Mouse (Mus musculus): ENCODE results near the gene Chrne.

Chrne gene

DNA sequence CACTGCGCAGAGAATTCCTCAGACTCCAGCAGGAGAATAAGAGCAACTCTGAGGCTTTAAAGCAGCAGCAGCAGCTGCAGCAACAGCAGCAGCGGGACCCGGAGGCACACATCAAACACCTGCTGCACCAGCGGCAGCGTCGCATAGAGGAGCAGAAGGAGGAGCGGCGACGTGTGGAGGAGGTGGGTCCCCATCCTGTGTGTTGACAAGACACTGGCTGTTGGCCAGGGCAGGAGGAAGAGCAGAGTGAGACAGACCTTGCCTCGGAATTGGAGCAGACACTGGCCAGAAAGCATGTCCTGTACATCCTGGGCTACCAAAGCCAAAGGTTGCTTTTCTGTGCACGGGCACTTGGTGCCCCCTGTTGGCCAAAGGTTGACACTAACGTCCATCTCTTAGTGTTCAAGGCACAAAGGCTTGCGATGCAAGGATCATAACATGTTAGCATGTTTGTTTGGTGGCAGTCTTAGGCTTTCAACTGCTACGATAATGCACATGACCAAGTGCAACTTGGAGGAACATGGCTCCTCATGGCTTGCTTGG lies 13.9 kb downstream of the Chrne start:
- in situ Hi-C loops (cut with MboI; ENCODE audit: low pct_unique_long_range_greater_than_20kb in 1 of 2, low sequenced_read_pairs in 2 of 2, unreplicated experiment in 1 of 2) = loop anchor here in 1 of 2 experiments (25.0 kb wide), 1 partner anchor 193 kb away; the partner anchor contains the start of gene Pelp1

DNA sequence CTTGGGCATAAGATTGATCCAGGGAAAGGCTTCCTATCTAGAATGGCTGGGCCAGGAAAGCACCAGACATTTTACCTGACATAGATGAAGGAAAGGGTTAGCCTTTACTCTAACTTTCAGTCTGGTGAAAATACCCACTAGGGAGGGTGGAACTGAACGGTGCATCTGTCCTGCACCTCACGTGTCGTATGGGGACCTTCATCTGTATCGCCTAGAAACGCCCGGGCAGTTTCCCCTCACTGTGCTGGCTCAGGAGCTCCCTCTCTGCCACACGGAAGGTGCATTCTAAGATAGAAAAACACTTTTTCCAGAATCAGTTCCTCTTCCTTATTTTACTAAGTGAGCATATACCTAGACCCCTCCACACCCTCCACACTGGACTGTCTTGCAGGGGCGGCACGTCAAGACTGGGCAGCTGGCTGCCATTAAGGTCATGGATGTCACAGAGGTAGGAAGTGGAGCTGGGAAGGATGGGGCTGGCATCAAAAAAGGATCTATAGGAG lies 20.5 kb downstream of the Chrne start:
- in situ Hi-C loops (cut with MboI; ENCODE audit: low pct_unique_long_range_greater_than_20kb in 1 of 2, low sequenced_read_pairs in 2 of 2, unreplicated experiment in 1 of 2) = no loop called here

DNA sequence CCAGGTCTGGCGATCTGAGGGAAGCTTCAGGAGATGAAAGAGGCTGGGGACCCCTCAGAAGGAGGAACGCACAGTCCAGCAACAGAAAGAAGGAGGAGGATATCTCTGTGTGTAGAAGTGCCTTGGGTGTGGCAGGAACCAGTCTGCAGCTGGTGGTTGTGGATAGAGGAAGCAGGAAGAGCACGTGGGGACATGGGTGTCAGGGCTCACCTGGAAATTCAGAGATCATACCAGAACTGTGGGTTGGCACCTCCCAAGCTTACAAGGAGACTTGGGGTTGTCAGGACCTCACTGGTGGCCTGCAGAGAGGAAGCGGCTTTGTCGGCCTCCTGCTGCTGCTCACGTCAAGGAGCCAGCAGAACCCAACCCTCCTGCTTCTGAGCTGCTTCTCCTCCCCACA lies 21.7 kb downstream of the Chrne start:
- in situ Hi-C loops (cut with MboI; ENCODE audit: low pct_unique_long_range_greater_than_20kb in 1 of 2, low sequenced_read_pairs in 2 of 2, unreplicated experiment in 1 of 2) = no loop called here

DNA sequence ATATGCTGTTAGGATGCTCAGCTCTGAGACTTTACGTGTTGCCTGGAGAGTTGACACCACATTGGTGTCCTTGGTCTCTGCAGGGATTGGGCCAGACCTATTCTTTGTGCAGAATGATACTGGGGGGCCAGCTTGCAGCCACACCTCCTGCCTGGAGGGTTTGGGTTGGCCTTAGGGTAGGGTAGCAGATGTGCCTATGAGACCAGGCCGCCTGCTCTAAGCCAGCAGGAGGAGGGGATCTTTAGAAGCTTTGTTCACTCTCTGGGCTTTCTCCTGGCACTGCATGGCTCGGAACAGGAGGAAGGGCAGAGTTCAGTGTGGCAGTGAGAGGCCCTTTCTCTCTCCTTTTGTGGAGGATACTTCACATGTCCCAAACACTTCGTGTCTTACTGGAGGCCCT lies 22.9 kb downstream of the Chrne start:
- in situ Hi-C loops (cut with MboI; ENCODE audit: low pct_unique_long_range_greater_than_20kb in 1 of 2, low sequenced_read_pairs in 2 of 2, unreplicated experiment in 1 of 2) = no loop called here

DNA sequence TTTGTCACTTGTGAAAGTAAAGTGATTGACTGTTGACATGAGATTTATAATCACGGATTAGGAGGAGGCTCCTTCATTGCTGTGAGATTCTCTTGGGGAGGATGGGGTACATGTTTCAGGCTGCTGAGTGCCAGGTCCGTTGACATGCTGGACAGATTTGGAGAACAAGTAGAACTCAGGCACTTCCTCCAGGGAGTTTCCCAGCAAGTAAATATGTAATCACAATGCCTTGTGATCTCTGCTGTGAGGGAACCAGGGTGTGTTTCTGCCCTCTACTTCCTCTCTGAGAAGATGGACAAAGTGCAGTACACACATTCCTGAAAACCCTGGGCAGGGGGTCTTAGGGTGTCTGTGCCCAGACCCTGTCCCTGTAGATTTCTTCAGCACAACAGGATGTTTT lies 23.4 kb downstream of the Chrne start:
- in situ Hi-C loops (cut with MboI; ENCODE audit: low pct_unique_long_range_greater_than_20kb in 1 of 2, low sequenced_read_pairs in 2 of 2, unreplicated experiment in 1 of 2) = no loop called here

DNA sequence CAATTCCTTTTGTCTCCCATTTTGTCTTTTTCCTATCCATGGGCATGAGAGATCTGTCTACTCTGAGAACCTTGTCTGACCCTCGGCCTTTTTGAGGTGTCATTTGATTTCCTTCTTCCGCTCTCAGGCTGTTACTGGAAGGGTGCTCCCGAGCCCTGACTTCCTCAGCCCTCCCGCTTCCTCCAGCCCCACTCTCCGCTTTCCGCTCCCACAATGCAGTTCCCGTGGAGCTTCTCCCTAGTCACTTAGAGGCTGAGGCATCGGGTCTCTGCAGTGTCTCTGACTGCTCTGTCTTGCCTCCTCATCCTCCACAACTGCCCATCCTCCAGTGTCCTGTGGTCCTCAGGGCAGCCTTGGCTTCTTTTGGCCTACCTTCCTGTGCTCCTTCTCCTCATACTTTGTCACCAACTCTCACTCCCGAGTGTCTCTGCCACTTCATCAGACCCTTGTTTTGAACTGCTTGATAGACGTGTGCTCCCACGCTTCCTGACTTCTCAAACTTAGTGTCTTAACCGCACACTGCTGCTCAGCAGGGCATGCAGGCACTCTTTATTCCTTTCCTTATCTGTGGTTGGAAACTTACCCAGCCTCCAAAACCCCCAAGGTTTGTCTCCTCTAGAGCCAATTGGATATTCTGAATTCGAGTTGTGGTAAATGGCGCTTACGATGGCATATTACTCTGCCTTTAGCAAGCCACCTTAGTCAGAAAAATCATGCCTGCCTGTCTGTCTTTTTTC lies 24.6 kb downstream of the Chrne start:
- in situ Hi-C loops (cut with MboI; ENCODE audit: low pct_unique_long_range_greater_than_20kb in 1 of 2, low sequenced_read_pairs in 2 of 2, unreplicated experiment in 1 of 2) = no loop called here

DNA sequence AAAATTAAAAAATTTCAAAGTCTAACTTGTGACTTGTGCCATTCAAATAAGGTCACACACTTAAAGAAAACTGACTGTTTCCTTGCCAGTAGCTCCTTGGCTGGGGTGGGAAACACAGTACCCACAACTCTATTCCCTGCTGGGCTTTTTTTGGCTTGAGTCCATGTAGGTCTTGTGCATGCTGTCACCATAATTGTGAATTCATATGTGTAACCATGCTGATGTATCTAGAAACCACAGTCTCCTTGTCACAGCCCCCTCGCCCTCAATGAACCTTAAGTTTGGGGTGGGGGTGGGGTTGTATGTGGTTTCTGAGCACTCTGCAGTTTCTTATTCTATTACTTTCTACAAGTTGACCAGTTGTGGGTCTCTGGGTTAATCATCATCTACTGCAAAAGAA lies 27.3 kb downstream of the Chrne start:
- in situ Hi-C loops (cut with MboI; ENCODE audit: low pct_unique_long_range_greater_than_20kb in 1 of 2, low sequenced_read_pairs in 2 of 2, unreplicated experiment in 1 of 2) = no loop called here

DNA sequence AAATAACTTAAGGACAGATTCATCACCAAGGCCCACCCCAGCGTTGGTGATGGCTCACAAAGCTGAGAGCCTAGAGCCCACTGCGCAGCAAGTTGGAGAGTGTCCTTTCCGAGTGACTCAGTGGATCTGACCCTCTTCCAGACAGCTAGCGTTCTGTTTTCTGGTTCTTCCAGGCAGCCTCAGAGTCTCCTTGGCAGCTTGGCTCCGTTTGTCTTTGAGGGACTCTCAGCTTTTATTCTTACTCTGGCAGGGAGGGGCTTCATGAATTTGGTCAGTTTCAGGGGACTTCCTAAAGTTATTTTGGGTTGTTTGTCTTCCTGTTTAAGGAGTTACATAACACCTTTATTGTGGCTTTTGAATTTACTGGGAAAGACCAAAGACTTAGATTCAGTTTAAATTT lies 32.1 kb downstream of the Chrne start:
- in situ Hi-C loops (cut with MboI; ENCODE audit: low pct_unique_long_range_greater_than_20kb in 1 of 2, low sequenced_read_pairs in 2 of 2, unreplicated experiment in 1 of 2) = no loop called here

DNA sequence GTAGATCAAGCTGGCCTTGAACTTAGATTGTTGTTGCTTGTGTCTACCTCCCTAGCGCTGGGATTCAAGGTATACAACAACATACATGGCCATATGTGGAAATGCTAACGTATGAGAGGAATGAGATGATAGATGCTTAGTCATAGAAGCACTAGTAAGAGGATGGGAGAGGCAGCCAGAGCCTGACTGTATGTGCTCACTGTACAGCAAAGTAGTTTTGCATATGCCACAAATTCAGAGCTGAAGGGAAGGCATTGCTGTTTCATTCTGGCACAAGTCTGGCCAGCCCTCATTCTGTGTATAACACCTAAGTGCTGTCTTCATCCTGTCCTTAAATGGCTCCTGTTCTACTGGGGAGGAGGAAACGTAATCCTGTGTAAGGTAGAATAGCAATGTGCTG lies 32.8 kb downstream of the Chrne start:
- in situ Hi-C loops (cut with MboI; ENCODE audit: low pct_unique_long_range_greater_than_20kb in 1 of 2, low sequenced_read_pairs in 2 of 2, unreplicated experiment in 1 of 2) = no loop called here

DNA sequence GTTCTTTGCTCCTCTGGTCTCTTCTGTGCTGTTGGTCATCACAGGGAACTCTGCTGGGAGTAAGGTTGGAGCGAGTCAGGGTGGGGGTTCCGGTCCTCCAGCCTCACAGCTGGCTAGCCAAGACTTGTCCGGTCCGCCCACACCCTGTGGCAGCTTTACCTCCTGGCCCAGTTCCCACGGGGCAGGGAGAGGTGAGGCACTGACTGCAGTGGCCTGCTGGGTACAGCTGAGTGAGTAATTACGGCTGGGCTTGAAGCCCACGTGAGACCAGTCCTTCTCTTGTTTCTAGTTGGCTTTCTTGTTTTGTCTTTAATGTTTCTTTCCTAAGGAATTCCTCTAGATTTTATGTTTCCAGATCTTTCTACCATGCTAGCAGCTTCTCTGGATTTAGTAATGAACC lies 33.6 kb downstream of the Chrne start:
- in situ Hi-C loops (cut with MboI; ENCODE audit: low pct_unique_long_range_greater_than_20kb in 1 of 2, low sequenced_read_pairs in 2 of 2, unreplicated experiment in 1 of 2) = no loop called here

DNA sequence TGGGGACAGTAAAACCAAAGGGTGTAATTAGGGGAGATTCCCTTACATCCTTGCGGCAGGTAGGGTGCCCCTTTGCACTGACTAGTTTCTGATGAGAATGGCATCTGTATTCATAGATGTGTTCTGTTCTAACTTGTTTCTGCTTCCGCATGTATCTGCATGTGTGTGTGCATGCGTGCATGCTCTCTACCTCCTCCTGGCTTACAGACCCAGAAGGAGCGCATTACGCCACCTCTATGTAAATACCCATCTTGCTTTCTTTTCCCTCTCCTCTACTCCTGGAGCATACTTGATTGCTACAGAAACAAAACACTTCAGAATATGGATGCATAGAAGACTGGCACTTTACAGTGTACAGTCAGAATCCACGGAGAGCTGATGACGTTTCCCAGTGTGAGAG lies 35.2 kb downstream of the Chrne start:
- in situ Hi-C loops (cut with MboI; ENCODE audit: low pct_unique_long_range_greater_than_20kb in 1 of 2, low sequenced_read_pairs in 2 of 2, unreplicated experiment in 1 of 2) = no loop called here

DNA sequence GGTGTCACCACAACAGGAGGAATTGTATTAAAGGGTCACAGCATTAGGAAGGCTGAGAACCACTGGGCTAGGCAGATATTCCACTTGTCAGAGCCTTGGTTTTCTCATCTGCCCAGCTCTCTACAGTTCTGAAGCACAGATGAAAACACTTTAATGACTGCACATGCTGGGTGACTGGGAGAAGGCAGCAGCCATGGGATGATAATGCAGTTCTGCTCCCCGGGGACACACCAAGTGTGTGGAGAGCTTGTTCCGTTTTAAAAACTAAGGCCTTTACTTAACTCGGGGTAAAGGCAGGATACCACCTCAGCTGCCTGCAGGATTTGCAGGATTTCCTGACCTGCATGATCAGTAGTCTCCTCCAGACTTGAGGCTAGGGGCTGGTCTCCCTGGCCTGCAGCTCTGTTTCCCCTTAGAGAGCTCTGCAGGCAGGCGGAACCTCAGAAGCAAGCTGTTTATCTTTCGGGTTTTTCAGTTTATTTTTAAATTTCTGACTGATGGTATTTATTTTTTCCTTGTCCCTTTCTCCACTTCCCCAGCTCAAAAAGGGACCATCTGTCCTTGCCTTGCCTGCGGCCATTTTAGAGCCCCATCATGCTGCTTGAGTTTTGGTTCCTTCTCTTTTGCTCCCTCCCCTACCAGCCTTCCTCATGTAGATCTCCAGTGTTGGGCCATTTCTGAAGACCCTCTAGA lies 35.8 kb downstream of the Chrne start:
- in situ Hi-C loops (cut with MboI; ENCODE audit: low pct_unique_long_range_greater_than_20kb in 1 of 2, low sequenced_read_pairs in 2 of 2, unreplicated experiment in 1 of 2) = no loop called here

DNA sequence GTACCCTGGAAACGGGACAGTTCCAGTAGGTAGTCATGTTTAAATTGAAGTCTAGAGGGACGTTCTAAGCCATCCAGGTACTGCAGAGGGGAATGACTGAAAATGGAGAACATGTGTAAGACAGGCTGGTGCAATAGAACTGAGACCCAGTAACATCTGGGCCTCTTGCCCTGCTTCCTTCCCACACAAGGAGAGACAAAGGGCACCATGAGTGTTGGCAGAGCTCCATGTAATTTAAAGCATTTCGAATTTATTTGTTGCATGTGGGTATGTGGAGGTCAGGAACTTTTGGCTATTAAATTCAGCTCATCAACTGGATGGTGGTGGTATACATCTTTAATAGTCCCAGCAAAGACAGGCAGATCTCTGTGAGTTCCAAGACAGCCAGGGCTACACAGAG lies 36.8 kb downstream of the Chrne start:
- in situ Hi-C loops (cut with MboI; ENCODE audit: low pct_unique_long_range_greater_than_20kb in 1 of 2, low sequenced_read_pairs in 2 of 2, unreplicated experiment in 1 of 2) = no loop called here

DNA sequence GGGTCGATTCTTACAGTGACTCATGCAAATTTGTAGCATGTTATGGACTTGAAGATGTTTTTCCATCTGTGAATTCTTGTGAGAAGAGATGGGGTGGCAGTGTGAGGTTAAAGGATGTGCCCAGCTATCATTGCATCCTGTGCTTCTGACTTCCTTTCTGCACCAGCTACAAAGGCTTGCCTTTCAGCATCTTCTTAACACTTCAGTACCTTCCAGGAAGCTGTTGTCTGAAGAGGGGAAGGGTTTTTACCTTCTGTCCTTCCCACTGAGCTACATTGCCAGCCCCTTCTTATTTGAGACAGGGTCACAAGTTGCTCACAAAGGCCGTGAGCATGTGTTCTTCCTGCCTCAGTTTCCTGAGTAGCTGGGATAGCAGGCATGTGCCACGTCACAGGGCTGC lies 38.1 kb downstream of the Chrne start:
- in situ Hi-C loops (cut with MboI; ENCODE audit: low pct_unique_long_range_greater_than_20kb in 1 of 2, low sequenced_read_pairs in 2 of 2, unreplicated experiment in 1 of 2) = no loop called here

DNA sequence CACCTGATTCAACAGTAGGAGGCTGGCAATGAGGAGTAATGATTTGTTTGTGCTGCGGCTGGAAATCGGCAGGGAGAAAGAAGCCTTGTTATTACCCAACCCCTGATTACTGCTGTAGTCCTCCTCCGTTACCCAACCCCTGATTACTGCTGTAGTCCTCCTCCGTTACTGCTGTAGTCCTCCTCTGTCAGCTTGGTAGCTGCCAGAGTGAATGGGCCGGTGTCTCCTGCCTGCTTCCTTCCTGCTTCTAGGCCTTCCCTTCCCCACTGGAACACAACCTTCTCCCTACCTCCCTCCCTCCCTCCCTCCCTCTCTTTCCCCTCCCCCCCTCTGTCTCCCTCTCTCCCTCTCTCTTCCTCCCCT lies 38.7 kb downstream of the Chrne start:
- in situ Hi-C loops (cut with MboI; ENCODE audit: low pct_unique_long_range_greater_than_20kb in 1 of 2, low sequenced_read_pairs in 2 of 2, unreplicated experiment in 1 of 2) = no loop called here

DNA sequence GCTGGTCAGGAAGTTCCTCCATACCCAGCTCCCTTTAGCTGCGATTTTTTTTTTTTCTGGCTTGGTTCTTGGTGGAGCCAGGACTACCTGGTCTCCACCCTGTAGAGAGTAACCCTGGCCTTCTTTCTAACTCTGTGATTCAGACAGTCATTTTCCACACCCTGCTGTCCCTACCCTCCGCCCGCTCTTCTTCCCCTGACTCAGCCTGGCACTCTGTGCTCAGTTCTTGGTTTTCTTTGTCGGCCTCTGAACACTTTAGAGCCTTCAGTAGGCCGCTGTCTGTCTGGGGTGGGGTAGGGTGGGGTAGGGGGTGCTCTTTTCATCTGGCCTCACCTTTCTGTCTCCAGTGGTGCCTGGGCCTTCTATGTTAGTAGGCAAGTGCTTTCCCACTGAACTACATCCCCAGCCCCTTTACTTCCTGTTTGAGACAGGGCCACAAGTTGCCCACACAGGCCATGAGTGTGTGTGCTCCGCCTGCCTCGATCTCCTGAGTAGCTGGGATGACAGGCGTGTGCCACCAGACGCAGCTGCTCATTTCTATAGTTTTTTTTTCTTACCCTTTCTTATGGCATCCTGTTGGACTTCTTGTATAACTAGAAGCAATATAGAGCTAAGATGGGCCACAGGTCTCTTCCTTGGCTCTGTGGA lies 39.2 kb downstream of the Chrne start:
- in situ Hi-C loops (cut with MboI; ENCODE audit: low pct_unique_long_range_greater_than_20kb in 1 of 2, low sequenced_read_pairs in 2 of 2, unreplicated experiment in 1 of 2) = no loop called here

DNA sequence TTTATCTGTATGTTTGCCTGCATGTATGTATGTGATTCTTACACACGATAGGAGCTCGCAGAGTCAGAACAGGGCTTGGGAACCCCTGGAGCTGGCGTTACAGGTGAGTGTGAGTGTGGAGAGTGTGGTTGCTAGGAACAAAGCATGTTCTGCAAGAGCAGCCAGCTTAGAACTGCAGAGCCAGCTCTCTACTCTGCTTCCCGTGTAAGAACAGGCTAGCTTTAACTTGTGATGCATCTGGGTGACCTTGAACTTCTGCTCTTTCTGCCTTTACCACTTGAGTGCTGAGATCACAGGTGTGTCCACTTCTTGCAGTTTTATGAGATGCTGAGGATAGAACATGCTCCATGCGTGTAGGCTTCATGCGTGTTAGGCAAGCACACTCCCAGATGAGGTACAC lies 40.1 kb downstream of the Chrne start:
- in situ Hi-C loops (cut with MboI; ENCODE audit: low pct_unique_long_range_greater_than_20kb in 1 of 2, low sequenced_read_pairs in 2 of 2, unreplicated experiment in 1 of 2) = no loop called here

DNA sequence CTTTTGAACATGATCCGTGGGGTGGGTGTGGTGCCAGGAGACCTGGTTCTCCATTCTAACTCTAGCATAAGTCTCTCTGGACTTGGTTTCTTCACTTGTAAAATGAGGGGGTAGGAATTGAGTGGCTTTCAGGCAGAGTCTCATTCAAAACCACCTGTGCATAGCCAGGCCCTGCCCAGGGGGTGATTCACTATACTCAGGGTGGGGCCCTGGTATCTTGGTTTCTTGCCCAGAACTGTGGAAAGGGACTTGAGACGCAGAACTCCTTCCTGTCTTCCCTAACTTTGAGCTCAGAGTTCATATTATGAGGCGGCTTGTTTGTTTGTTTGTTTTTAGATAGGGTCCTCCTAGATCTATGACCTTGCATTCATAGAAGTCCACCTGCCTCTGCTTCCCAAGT lies 41.8 kb downstream of the Chrne start:
- in situ Hi-C loops (cut with MboI; ENCODE audit: low pct_unique_long_range_greater_than_20kb in 1 of 2, low sequenced_read_pairs in 2 of 2, unreplicated experiment in 1 of 2) = no loop called here

DNA sequence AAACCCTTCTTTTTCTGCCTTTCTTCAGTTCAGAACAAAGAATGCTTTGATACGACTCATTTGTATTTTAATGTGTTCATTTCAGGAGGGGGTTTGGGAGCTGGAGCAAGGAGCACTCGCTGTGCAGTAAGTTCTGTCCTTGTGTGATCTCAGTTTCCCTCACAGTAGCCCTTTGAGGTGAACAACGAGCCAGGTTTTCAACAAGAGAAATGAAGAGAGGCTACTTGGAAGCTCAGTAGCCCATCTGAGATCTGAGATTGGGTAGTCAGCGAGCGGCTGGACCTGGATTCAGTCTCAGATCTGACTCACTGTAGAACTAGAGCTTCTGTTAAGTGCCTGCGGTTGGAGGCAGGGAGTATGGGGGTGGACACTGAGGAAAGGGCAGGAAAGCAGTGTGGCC lies 45.1 kb downstream of the Chrne start:
- in situ Hi-C loops (cut with MboI; ENCODE audit: low pct_unique_long_range_greater_than_20kb in 1 of 2, low sequenced_read_pairs in 2 of 2, unreplicated experiment in 1 of 2) = no loop called here

Measured in mouse embryonic stem cell (cell line).